Mouse (Mus musculus) thymus, adult 2 months (tissue): Measurements from ENCODE around the gene Irak2. TPM values are rescaled to one million over a fixed set of nuclear protein-coding genes. Genes with fewer than 3 reads are reported as not detected.

Experiments
- DNase-seq: peaks from one replicate; pipeline ENCODE4 v3.0.0; 2021
- H3K27ac ChIP-seq: fragments of 200-500 bp; 2 replicates; pipeline ENCODE4 v1.5.1; 2012; ENCODE audit warnings: low read length, control low read depth; ENCODE audit not compliant: control insufficient read depth, insufficient read depth
- H3K27me3 ChIP-seq: fragments of 200-500 bp; 2 replicates; pipeline ENCODE4 v1.6.1; 2012; ENCODE audit warnings: mild to moderate bottlenecking, low read length, moderate library complexity, mixed read lengths; ENCODE audit not compliant: control insufficient read depth, insufficient read depth
- H3K36me3 ChIP-seq: fragments of 200-500 bp; 2 replicates; pipeline ENCODE4 v1.6.1; 2012; ENCODE audit warnings: mild to moderate bottlenecking, low read length, moderate library complexity; ENCODE audit not compliant: control insufficient read depth, insufficient read depth
- H3K4me1 ChIP-seq: fragments of 200-500 bp; replicated peaks from 2 replicates; pipeline ENCODE4 v1.6.1; 2012; ENCODE audit warnings: low read length; ENCODE audit not compliant: control insufficient read depth, insufficient read depth
- H3K4me3 ChIP-seq: fragments of 200-500 bp; 2 replicates; pipeline ENCODE4 v1.5.1; 2012; ENCODE audit warnings: mild to moderate bottlenecking, low read length, control low read depth, moderate library complexity; ENCODE audit not compliant: control insufficient read depth, insufficient read depth
- CTCF ChIP-seq: fragments of 200-500 bp; IDR thresholded peaks from 2 replicates; pipeline ENCODE4 v1.5.1; 2012; ENCODE audit warnings: mild to moderate bottlenecking, control low read depth, low read length, moderate library complexity, borderline replicate concordance; ENCODE audit not compliant: control insufficient read depth, poor library complexity, insufficient read depth; ENCODE audit errors: extremely low read depth
- POLR2A ChIP-seq: fragments of 200-500 bp; IDR thresholded peaks from 2 replicates; pipeline ENCODE4 v1.6.1; 2012; ENCODE audit warnings: mild to moderate bottlenecking, low read length, control low read depth, moderate library complexity; ENCODE audit not compliant: control insufficient read depth, poor library complexity, insufficient read depth; ENCODE audit errors: extremely low read depth
- WGBS: fragments of 180-500 bp; shearing (Covaris S2); methylation state at CpG from one replicate; pipeline ENCODE4 v1.1.7; 2018; 5-methylcytosine and 5-hydroxymethylcytosine counted together
- polyA plus RNA-seq: library from polyadenylated mRNA; depleted of rRNA; stranded (reverse); fragments of >200 nt; gene quantifications from 2 replicates; pipeline ENCODE4 v1.2.3, GENCODE M21; 2012

Gene Irak2
- polyA plus RNA-seq, 1 experiment: 17.8 TPM

- Histone ChIP-seq H3K36me3 (peaks cover 27% of the 10 kb centered on the region), H3K4me3 (no peak overlapping the region), H3K27me3 (no peaks in the 10 kb centered on the region), H3K27ac (no peak overlapping the region), H3K4me1 (no peaks in the 10 kb centered on the region)
- TF ChIP-seq CTCF (no peak), POLR2A (no peak)
- no peak for DNase-seq
- 93% methylated on average over 4 of the region's 4 CpGs for WGBS
Observed at GRCm38 (mm10) chr6:113632863-113633262, 5.4 kb upstream of the Irak2 start.

- no peak overlapping the region for H3K4me3 ChIP-seq
Observed at GRCm38 (mm10) chr6:113639201-113639600, 934 bp downstream of the Irak2 start.

GRCm38 (mm10) chr6:113642605-113643004 is 4.3 kb downstream of the Irak2 start:
- Histone ChIP-seq H3K27ac (no peak overlapping the region), H3K36me3 (no peaks in the 10 kb centered on the region), H3K27me3 (no peaks in the 10 kb centered on the region), H3K4me1 (peaks cover 8% of the 10 kb centered on the region), H3K4me3 (no peak overlapping the region)
- 92% methylated on average over 8 of the region's 8 CpGs for WGBS
- DNase-seq: no peak
- TF ChIP-seq POLR2A (no peak), CTCF (no peak)

More at GRCm38 (mm10) chr6:113639201-113639600, 934 bp downstream of the Irak2 start:
- H3K36me3 ChIP-seq: no peaks in the 10 kb centered on the region
- H3K4me1 ChIP-seq: no peaks in the 10 kb centered on the region
- no peak overlapping the region for H3K27ac ChIP-seq
- DNase-seq: no peak
- no peaks in the 10 kb centered on the region for H3K27me3 ChIP-seq
- 88% methylated on average over 4 of the region's 4 CpGs for WGBS
- no peak for TF ChIP-seq CTCF
- no peak for TF ChIP-seq POLR2A

GRCm38 (mm10) chr6:113643021-113643420 is 4.8 kb downstream of the Irak2 start:
- Histone ChIP-seq H3K4me3 (no peak overlapping the region), H3K27me3 (no peaks in the 10 kb centered on the region), H3K4me1 (peaks cover 8% of the 10 kb centered on the region), H3K36me3 (no peaks in the 10 kb centered on the region), H3K27ac (no peak overlapping the region)
- TF ChIP-seq POLR2A (no peak), CTCF (no peak)
- WGBS: 92% methylated on average over 4 of the region's 4 CpGs
- no peak for DNase-seq

- 96% methylated on average over 2 of the region's 2 CpGs for WGBS
- no peak for DNase-seq
- Histone ChIP-seq H3K4me1 (peaks cover 8% of the 10 kb centered on the region), H3K36me3 (no peaks in the 10 kb centered on the region), H3K27me3 (no peaks in the 10 kb centered on the region), H3K27ac (no peak overlapping the region), H3K4me3 (no peak overlapping the region)
- TF ChIP-seq CTCF (no peak), POLR2A (no peak)
Observed at GRCm38 (mm10) chr6:113643967-113644366, 5.7 kb downstream of the Irak2 start.

GRCm38 (mm10) chr6:113644808-113645207 is 6.5 kb downstream of the Irak2 start:
- H3K27ac ChIP-seq: no peak overlapping the region; the same call in 1 of the 2 replicates
- no peak for TF ChIP-seq POLR2A
- TF ChIP-seq CTCF: no peak
- DNase-seq: no peak
- peaks cover 8% of the 10 kb centered on the region for H3K4me1 ChIP-seq
- H3K27me3 ChIP-seq: no peaks in the 10 kb centered on the region
- WGBS: 51% methylated on average over 8 of the region's 8 CpGs
- no peak overlapping the region for H3K4me3 ChIP-seq
- no peaks in the 10 kb centered on the region for H3K36me3 ChIP-seq
